Mouse (Mus musculus) layer of hippocampus, postnatal 25 days (tissue): ENCODE measurements around the gene Tmem53. TPM values are rescaled to one million over a fixed set of nuclear protein-coding genes. Genes with fewer than 3 reads are reported as not detected.
"Not testable (repeated sequence)": the region's sequence is repeated elsewhere in the genome, so short reads cannot be mapped to it uniquely, and the experiment has no call there.

Experiments used
- DNase-seq, 2 experiments: peaks; one replicate each; pipeline ENCODE4 v3.0.0; 2022; ENCODE audit warnings: mixed read lengths in 2 of 2, low spot score in 1 of 2; ENCODE audit errors: extremely low spot score in 1 of 2
- total RNA-seq, 2 experiments: library from RNA; stranded (reverse); gene quantifications; 2 replicates each; pipeline ENCODE4 v1.2.3; 2021

The Tmem53 gene
- total RNA-seq, 2 experiments from 2014 or later = 4.6 to 6.0 TPM

DNA sequence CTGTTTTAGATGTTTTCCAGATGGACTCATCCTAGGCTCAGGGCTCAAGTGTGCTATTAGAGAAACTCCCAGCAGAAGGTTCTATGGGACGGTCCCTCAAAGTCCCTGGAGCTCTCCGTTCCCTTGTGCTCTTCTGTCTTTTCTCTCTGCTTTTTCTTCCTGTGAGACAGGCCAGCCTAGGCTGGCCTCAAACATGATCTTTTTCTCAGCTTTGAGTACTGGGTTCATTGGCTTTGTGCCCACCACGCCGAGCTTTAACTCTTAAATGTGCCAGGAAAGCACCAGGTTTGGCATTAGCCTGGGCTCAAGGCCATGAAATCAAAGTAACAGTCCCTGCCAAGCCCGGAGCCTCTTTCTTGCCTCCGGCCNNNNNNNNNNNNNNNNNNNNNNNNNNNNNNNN, 10.9 kb upstream of the Tmem53 start:
- DNase-seq = no peak

DNA sequence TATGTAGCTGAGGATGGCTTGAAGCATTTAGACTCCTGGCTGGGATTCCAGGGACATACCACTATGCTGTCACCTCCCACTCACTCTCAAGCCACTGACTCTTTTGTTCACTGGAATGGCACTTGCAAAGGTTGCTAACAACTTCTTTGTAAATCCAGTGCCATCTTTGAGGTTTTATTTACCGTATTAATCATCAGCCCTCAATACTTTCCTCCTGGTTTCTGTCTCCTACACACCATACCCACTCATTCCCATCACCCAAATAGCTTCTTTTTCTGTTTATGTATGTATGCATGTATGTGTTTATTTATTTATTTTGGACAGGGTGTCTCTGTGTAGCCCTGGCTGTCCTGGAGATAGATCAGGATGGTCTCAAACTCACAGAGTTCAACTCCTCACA, 769 bp upstream of the Tmem53 start:
- no peak for DNase-seq

DNA sequence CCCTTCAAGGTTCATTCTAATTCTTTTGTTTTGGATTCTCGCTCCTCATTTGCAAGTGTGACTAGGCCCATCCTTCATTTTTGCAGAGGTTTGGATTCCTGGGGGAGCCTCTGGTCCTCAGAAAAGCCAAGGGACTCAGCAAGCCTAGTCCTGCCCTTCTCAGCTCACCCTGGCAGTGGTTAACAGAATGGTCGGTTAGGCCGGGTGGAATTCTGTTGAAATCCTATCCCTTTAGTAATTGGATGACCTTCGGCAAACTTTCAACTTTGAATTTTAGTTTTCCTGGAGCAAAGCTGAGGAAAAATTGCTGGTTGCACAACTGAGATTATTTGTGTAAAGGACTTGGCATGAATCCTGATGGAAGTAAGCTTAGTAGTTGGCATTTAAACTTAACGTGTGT, 600 bp downstream of the Tmem53 start:
- no peak for DNase-seq

DNA sequence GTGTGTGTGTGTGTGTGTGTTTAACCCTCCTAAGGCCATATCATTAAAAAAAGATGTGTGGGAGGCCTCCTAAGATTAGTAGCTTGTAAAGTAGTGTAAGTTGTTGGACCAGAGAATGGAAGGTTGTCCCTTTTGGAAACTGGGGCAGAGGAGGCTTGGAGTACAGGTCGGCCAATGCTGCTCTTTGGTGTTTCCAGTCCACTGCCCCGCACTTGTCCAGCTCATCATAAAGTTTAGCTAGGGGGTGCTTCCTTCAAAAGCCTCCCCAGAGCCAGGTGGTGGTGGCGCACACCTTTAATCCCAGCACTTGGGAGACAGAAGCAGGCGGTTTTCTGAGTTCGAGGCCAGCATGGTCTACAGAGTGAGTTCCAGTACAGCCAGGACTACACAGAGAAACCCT, 1.0 kb downstream of the Tmem53 start:
- no peak for DNase-seq

DNA sequence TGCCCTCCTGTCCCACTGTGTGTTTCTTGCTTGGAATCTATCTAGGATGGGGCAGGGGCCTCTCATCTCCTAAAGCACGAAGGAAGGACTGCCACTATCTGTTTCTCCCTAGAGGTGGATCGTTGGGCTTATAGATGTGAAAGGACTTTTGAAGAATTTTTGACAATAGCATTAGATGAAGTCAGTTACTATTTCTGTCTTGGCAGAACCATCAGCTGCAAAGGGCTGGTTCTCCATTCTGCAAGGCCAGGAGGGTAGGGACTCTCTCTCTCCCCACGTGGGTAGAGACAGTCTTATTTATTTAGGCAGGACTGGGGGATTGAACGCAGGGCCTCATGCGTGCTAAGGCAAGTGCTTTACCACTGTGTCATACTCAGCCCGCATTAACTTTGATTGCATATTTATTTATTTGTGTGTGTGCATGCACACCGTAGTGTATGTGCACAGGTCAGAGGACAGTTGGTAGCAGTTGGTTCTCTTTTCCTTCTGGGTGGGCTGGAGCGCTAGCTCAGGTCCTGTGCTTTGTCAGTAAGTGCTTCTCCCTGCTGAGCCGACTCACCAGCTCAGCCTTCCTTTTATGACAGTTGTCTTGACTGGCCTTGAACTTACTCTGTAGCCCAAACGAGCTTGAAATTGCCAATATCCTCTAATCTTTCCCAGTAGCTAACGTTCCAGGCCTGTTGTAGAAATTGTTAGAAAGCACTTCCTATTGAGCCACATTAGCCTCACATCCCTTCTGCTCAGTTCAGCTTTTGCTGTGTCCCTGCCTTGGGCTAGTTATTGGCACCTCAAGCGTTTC, 1.7 kb downstream of the Tmem53 start:
- no peak for DNase-seq

DNA sequence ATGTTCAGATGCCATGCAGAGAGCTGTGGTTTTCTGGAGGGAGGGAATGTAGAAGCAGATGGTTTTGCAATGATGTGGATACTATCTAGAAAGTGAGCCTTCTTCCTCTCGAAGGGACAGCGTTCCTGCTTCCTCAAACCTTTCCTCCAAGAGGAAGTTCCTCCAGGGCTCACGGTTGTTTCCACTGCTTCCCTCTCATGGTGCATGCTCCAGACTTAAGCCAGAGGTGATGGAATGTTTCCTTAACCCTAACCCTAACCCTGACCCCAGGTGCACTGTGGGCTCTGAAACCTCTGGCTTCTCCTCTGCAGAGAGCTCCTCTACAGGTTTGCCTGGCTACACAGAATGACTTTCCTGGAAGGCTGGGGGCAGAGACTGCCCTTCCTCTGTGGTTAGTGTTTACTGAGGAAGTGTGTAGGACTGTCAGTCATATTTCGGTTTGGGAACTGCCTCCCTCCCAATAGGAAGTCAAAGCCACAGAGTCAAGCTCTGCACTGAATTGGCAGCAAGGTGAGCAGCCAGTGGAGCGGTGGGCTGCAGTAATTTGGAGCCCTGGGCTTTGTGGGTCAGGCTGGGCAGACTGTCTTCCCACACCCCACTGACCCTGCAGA, 2.4 kb downstream of the Tmem53 start:
- no peak for DNase-seq

DNA sequence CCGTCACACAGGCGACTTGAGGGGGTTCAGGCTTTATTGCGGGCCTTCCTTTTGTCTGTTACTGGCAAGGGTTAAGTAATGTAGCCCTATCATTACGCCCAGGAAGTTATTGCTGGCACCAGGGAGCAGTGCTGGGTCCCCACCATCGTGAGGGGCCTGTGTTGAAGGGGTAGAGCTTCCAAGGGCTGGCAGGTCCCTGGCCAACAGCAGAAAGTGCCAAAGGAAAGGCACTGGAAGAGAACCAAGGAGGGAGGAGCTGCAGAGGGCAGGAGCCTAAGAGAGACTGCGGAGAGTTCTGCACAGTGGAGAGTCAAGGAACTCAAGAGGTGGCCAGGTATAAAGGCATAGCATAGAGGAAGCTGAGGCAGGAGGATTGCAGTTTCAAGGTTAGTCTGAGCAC, 2.9 kb downstream of the Tmem53 start:
- DNase-seq = no peak

DNA sequence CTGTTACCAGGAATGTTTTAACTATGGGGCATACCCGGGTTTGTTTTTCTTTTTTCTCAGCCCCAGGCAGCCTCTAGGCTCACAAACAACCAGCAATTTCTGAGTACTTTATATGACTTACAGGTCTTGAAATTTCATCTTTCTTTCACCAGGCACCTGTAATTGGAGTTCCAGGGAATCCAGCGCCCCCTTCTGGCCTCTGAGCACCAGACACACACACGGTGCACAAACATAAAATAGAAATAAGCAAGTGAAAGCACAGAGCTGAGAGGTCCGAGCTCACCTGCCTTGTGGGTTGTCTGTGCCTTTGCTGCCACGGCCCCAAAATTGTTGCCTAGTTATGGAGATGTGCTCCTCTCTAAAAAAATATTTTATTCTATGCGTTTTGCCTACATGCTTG, 8.2 kb downstream of the Tmem53 start:
- not testable (repeated sequence) for DNase-seq

DNA sequence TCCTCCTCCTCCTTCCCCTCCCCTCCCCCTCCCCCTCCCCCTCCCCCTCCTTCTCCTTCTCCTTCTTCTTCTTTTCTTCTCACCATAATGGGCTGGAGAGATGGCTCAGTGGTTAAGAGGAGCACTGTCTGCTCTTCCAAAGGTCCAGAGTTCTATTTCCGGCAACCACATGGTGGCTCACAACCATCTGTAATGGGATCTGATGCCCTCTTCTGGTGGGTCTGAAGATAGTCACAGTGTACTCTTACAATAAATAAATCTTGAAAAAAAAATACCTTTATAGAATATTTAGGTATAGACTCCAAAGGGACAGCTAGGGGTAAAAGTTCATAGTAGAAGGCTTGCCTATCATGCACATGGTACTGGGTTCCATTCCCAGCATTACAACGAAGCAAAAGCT, 9.5 kb downstream of the Tmem53 start:
- no peak for DNase-seq

DNA sequence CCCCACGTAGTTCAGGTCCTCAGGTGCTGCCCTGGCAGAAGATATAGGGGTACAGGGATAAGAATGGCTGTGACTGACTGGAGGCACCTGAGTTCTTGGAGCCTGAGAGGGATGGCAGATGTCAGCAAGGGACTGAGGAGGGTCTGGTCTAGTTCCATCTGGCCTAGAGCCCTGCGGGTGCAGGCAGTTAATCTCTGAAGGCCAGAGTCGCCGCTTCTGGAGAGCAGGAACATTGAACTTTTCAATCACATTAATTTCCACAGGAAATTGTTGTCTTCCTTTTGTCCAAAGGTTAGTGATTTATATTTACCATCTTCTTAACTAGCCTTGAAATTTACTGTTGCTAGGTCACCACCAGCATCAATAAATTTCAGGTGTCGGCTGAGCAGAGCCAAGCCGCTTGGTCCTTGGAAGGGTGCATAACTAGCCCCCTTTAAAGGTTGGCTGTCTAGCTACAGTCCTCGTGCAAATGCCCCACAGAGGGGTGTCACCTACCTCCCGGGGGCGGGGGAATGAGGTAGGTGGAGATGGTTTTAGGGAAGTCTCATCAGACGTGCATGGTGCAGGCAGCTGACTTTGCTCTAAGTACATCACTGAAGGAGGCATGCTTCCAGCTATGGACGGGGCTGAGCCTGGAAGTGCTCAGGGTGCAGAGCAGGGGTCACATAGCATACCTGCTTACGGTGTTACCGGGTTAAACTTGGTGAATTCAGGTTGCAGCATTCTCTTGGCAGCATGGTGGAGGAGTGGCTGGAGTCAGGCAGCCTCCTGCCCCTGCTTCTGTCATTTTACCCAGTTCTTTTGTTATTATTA, 10.6 kb downstream of the Tmem53 start:
- no peak for DNase-seq

DNA sequence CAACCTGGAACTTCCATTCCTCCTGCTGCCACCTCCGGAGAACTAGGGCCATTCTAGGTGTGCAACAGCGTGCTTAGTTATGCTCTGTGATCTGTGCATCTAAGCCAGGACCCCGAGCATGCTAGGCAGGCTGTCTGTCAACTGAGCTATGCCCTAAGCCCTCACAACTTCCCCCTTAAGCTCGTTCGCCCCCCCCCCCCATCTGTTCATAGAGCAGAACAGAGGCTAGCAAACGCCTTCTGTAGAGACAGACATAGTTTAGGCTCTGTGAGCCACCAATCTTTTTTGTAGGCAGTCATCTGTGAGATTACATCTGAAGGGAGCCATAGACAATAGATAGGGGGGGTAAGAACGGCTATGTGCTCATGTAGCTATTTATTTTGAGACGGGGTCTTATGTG, 11.2 kb downstream of the Tmem53 start:
- no peak for DNase-seq

DNA sequence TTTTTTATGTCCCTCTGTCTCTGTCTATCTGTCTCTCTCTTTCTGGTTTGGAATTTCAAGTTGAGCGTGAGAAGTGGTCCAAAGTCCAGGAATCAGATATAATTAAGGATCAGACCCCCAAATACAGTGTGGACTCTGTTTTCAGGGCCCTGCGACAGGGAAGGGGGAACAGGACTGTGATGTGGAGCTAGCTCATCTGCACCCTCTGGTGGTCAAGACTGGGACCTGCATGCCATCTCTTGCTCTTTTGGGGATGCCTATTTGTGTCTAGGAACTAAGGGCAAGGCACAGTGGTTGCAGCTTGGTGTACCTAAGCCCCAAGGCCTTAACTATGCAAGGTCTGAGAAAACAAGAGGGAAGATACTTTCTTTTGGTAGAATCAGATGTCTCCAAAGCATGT, 15.5 kb downstream of the Tmem53 start:
- peak; percentile 64 to 85 for DNase-seq

DNA sequence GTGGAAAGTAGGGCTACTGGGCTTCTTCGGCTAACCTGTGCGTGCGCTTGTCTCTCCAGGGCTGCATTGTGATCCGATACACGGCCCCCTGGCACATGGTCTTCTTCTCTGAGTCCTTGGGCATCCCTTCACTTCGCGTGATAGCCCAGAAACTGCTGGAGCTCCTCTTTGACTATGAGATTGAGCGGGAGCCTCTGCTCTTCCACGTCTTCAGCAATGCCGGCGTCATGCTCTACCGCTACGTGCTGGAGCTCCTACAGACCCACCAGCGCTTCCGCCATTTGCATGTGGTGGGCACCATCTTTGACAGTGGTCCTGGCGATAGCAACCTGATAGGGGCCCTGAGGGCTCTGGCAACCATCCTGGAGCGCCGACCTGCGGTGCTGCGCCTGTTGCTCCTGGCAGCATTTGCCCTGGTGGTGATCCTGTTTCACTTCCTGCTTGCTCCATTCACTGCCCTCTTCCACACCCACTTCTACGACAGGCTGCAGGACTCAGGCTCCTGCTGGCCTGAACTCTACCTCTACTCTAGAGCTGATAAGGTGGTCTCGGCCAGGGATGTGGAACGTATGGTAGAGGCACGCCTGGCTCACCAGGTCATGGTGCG, 16.2 kb downstream of the Tmem53 start:
- no peak for DNase-seq

DNA sequence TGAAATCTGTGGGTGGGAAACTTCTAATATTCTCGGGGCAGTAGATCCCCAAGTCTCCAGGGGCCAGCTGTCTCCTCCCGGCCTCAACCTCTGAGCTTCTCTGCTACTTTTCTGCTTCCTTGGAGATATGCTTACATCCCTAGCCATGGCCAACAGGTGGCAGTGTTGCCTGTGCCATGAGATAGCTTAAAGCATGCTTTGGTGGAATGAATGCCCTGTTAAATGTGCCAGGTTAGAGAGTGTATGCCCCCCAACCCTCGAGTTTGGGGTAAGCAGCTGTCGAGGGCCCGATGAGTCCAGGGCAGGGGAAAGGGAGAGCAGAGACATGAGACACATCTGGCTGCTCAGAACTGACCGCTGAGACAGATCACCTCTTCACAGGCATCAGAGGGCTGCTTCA, 18.5 kb downstream of the Tmem53 start:
- DNase-seq = peak; percentile 66 to 85

DNA sequence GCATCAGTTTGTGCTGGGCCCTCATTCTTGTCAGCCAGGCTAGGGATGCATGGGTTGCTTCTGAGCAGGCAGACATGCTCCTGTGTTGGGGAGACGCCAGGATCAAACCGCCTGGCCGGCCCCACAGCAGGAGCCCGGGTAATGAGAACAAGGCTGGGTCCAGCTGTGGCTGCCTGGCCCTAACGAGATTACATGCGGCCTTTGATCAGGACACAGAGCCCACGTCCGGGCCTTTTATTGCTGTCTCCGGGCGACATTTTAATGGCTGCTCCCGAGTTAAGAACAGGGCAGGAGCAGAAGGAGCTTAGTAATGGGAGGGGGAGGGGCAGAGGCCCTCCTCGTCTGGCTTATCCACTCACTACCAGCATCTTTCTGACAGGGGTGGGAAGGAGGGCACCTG, 20.7 kb downstream of the Tmem53 start:
- no peak for DNase-seq

DNA sequence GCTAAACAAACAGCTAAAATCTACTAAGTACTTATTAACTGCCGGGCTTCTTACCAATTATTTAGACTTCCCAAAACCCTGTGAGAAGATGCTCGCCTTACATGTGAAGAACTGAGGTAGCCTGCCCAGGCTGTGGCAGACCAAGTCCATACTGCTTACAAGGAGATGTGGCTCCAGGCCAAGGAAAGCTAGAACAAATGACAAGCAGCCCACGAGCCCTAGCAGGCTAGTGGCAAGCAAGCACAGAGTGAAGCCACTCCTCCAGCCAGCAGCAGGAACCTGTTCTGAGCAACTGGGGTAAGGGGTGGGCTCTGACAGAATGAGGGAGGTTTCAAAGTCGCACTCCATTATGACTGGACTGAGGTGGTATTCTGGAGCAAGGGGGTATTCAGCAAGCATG, 23.0 kb downstream of the Tmem53 start:
- no peak for DNase-seq

DNA sequence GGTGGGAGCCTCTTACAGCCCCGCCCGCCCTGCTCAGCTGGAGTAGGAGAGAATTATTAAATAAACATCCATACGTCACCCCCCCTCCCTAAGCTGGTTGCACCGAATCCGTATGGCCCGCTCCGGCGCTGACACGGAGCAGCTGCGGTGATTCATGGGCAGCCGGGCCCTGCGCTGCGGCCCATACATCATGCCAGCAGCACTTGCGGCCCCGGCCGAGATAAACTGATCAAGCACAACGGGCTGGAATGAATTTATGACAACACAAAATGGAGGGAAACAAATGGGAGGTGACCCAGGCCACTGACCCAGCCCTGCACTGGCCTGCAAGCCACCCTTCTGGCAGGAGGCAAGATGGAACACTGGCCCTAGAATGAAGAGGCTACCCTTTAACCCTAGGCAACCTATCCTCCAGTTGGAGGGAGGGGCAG, 24.5 kb downstream of the Tmem53 start:
- DNase-seq = no peak

DNA sequence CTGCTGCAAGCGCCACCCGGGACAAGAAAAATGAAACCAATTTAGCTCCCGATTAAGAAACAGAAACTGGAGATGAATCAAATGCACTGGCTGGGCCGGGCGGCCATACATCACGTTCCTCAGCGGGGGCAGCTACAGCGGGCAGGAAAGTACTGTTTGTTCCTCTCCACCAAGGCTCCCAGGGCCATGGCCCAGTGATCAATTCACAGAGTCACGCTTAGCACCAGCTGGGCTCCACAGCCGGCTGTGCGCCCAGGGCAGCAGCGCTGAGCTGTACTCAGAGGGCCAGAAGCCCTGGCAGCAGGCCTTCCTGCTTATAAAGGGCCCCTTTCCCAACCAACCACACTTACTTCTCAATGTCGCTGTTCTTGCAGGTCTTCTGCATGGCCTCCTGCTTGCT, 25.3 kb downstream of the Tmem53 start:
- no peak for DNase-seq

DNA sequence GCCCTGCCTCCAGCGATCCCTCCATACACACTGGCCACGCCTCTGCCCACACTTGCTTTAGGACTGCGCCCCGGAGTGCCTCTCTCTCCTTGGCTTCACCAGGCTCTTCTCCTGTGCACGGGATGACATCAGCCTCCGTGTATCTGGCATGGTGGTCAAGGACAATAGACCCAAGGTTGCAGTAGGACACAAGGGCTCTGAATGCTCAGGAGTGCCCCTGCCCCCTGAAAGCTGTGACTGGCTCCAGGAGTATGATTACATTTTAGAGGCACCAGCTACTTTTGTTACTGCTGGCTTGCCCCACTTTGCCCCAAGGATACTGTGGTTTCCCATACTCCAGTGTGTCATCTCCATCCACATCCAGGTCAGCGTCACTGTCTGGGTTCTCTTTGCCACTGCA, 25.9 kb downstream of the Tmem53 start:
- no peak for DNase-seq

DNA sequence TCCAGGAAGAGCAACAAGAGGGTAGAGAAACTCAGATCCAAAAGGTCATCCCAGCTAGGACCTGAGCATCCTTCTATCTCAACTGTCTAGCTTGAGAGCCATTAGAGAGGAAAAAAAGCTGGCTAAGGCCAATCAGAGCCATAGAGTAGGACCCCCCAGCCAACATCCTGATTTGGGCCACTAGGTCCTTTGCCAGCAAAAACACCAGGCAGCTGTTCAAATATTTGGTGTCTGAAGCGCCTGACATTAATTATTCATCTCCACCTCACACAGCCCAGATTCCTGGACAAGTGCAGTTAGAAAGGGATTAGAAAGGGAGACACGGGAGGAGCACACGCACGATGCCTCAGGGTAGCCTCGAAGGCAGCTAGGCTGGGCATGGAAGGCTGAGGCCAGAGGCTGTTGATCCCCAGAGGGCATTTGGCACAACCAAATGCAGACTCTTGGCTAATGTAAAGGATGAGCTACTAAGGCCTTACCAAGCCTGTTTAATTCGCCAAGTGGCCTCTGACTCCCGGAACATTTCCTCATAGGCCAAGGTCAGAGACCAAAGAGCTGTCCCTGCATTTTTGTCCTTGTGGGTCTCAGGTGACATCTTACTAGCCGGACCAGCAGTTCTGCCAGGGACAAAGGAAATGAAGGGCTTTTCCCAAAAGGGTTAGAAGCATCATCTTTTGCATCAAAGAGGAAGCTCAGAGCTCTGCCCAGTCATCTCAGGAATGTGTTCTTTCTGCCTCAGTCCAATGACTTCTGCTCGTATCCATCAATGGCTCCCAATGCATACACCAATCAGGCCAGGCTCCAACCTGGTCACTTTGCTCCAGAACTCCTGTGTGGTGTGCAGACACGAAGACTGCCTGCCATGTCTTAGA, 26.9 kb downstream of the Tmem53 start:
- DNase-seq = no peak
